Mouse (Mus musculus) bone marrow, adult 2 months (tissue): ENCODE measurements around the gene Ube2n.

Experiments used
- CTCF ChIP-seq: fragments of 200-500 bp; IDR thresholded peaks from 2 replicates; pipeline ENCODE4 v1.5.1; 2011; ENCODE audit warnings: low read length, control low read depth; ENCODE audit not compliant: control insufficient read depth, insufficient read depth
- POLR2A ChIP-seq: fragments of 200-500 bp; IDR thresholded peaks from 2 replicates; pipeline ENCODE4 v1.6.1; 2011; ENCODE audit warnings: low read depth, mild to moderate bottlenecking, control low read depth, low read length, borderline replicate concordance; ENCODE audit not compliant: control insufficient read depth

GRCm38 (mm10) chr10:95508126-95508525 is 6.8 kb upstream of the Ube2n start:
- TF ChIP-seq POLR2A (no peak), CTCF (no peak)
